Mouse (Mus musculus) kidney, adult 10 weeks (tissue): ENCODE data around the gene Zbtb2. TPM values are rescaled to one million over a fixed set of nuclear protein-coding genes. Genes with fewer than 3 reads are reported as not detected.

ENCODE experiments used
- polyA plus RNA-seq: library from polyadenylated mRNA; stranded (reverse); fragments of 350-450 nt; fragmentation: Illumina TruSeq; extraction: RNeasy Lipid Tissue Mini Kit (QIAGEN cat#74804); gene quantifications from one replicate; pipeline ENCODE4 v1.2.3, GENCODE M21; 2014; ENCODE audit warnings: low read depth, low replicate concordance

Gene Zbtb2
- polyA plus RNA-seq = 11.3 TPM

GRCm38 (mm10) chr10:4387701-4388383, at the start of gene Zbtb2:
Gene Zbtb2, minus strand, starts transcription at chr10:4388108.

GRCm38 (mm10) chr10:4432123-4432931, 44.4 kb upstream of the Zbtb2 start, which contains the start of the genes Rmnd1 and Armt1:
Gene Rmnd1, minus strand, starts transcription at chr10:4432388.
Gene Armt1, plus strand, starts transcription at chr10:4432467.

Other genes starting within 250 kb of the Zbtb2 start
- gene Akap12, start 121.7 kb downstream of the Zbtb2 start, polyA plus RNA-seq = 7.2 TPM
- 124 TPM for gene Rmnd1, start 44.3 kb upstream of the Zbtb2 start, polyA plus RNA-seq
- 35.0 TPM for gene Armt1, start 44.4 kb upstream of the Zbtb2 start, polyA plus RNA-seq
- 18.9 TPM for gene Ccdc170, start 94.4 kb upstream of the Zbtb2 start, polyA plus RNA-seq
- 6.5 TPM for gene Esr1, start 223.5 kb upstream of the Zbtb2 start, polyA plus RNA-seq